Mouse (Mus musculus) hindbrain, embryonic 10.5 days (tissue): Measurements from ENCODE around the gene Zfp512b. TPM values are rescaled to one million over a fixed set of nuclear protein-coding genes. Genes with fewer than 3 reads are reported as not detected.
A peak's percentile ranks its signal among the peaks of the same experiment; 100 is the strongest.

Experiments
- DNase-seq: peaks from one replicate; pipeline ENCODE4 v3.0.0-alpha.2; 2017; ENCODE audit warnings: low spot score
- H3K27ac ChIP-seq: fragments of 300-500 bp; sonication (generic); 2 replicates; pipeline ENCODE4 v1.5.1; 2016; ENCODE audit warnings: mild to moderate bottlenecking, moderate library complexity
- H3K27me3 ChIP-seq: fragments of 300-500 bp; sonication (generic); 2 replicates; pipeline ENCODE4 v1.6.1; 2016; ENCODE audit warnings: mild to moderate bottlenecking; ENCODE audit not compliant: poor library complexity, insufficient read depth, severe bottlenecking
- H3K36me3 ChIP-seq: fragments of 300-500 bp; sonication (generic); 2 replicates; pipeline ENCODE4 v1.6.1; 2016; ENCODE audit warnings: mild to moderate bottlenecking, moderate library complexity
- H3K4me1 ChIP-seq: fragments of 300-500 bp; sonication (generic); replicated peaks from 2 replicates; pipeline ENCODE4 v1.6.1; 2016; ENCODE audit warnings: mild to moderate bottlenecking
- H3K4me3 ChIP-seq: fragments of 300-500 bp; sonication (generic); 2 replicates; pipeline ENCODE4 v1.5.1; 2016; ENCODE audit warnings: mild to moderate bottlenecking, moderate library complexity
- H3K9me3 ChIP-seq: fragments of 300-500 bp; sonication (generic); 2 replicates; pipeline ENCODE4 v1.6.1; 2016; ENCODE audit warnings: mild to moderate bottlenecking, moderate library complexity
- WGBS: fragments of 180-500 bp; shearing (Covaris S2); methylation state at CpG from one replicate; pipeline ENCODE4 v1.1.7; 2016; 5-methylcytosine and 5-hydroxymethylcytosine counted together
- polyA plus RNA-seq: library from polyadenylated mRNA; unstranded; fragments of >200 nt; fragmentation: Nextera tagmentation; extraction: Ambion mirVana; gene quantifications from 2 replicates; pipeline ENCODE4 v1.2.1, GENCODE M21; 2016

Zfp512b gene
- polyA plus RNA-seq, 1 experiment from 2014 or later = 45.4 TPM

DNA sequence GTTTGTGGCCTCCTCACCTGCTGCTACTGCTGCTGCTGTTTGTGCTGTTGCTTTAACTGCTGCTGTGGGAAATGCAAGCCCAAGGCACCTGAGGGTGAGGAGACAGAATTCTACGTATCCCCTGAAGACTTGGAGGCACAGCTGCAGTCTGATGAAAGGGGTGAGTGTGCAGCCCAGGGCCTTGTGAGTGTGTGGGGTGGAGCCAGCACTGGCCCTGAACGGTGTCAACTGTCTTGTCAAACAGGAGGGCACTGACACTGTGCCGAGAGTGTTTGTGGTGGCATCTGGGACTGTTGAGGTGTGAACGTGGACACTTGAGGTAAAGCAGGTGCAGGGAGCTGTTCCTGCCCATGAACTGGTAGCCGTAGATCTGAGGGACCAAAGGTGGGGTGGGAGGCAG, 43.9 kb downstream of the Zfp512b start:
- Histone ChIP-seq H3K4me1 (no peaks in the 10 kb centered on the region), H3K27ac (no peak overlapping the region), H3K4me3 (no peak overlapping the region), H3K9me3 (no peaks in the 10 kb centered on the region), H3K27me3 (no peaks in the 10 kb centered on the region), H3K36me3 (peaks cover 85% of the 10 kb centered on the region)
- DNase-seq = no peak
- WGBS = 96% methylated on average over 5 of the region's 5 CpGs

DNA sequence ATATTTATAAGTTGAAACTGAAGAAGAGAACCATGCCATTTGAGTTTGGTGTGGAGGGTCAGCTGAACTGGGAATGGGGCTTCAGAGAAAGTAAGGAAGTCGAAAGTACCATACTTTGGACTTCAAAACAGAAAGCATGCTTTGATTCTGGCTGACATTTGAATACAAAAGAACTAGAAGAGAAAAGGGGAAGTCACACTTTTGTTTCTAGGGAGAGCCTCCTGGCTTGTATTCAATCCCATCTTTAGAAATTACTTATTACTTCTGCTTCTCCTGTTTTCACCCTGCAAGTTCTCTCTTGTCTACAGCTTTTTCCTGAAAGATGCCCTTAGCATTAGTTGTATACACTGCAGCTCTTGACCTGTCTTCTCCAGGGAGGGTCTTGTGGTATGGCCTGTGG, 44.4 kb downstream of the Zfp512b start:
- no peak for DNase-seq
- peaks cover 80% of the 10 kb centered on the region for H3K36me3 ChIP-seq
- no peaks in the 10 kb centered on the region for H3K9me3 ChIP-seq
- no peak overlapping the region for H3K27ac ChIP-seq
- WGBS = 75% methylated on average over 1 of the region's 1 CpGs
- H3K4me1 ChIP-seq = no peaks in the 10 kb centered on the region
- no peaks in the 10 kb centered on the region for H3K27me3 ChIP-seq
- H3K4me3 ChIP-seq = no peak overlapping the region

DNA sequence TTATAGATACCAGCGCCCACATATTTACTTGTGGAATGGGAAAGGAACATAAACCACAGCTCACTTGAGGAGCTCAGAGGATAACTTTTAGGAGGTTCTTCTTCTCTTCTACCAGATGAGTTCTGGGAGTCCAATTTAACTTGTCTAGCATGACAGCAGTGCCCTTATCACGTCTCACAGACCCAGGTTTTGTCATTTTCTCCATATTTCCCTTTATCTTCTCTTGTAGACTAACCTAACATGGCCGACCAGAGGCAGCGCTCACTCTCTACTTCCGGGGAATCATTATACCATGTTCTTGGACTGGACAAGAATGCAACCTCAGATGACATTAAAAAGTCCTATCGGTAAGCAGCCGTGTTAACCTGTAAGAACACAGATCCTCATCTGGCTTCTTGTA, 46.5 kb downstream of the Zfp512b start:
- no peak for DNase-seq
- H3K27me3 ChIP-seq = no peaks in the 10 kb centered on the region
- H3K36me3 ChIP-seq = peaks cover 66% of the 10 kb centered on the region
- 95% methylated on average over 7 of the region's 7 CpGs for WGBS
- no peaks in the 10 kb centered on the region for H3K4me1 ChIP-seq
- H3K4me3 ChIP-seq = no peak overlapping the region
- H3K9me3 ChIP-seq = no peaks in the 10 kb centered on the region
- no peak overlapping the region for H3K27ac ChIP-seq

DNA sequence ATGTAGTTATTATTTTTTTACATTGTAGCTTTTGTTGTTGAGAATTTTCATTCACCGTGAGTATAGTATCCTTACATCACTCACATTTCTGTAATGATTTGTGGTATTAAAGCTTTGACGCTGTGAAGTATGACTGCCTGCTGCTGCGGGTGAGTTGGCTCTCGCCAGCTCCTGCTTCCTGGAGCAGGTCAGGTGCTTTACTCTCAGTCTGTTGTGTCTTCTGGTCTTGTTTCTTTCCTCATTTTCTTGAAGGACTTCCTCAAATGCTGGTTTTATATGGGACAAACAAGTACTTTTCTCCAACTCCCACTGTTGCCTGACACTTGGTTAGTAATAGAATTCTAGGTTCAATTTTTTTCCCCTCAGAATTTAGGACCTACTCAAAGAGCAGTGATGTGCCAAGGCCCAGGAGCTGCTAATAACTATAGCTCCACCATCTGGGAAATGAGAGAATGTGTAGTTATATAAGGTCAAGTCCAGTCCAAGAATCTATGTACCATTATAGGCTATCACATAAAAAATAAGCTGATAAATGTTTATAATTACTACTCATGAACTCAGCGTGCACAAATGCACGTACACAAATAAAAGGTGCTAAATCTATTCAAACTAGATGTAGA, 50.7 kb downstream of the Zfp512b start:
- H3K4me1 ChIP-seq = peaks cover 6% of the 10 kb centered on the region
- no peaks in the 10 kb centered on the region for H3K27me3 ChIP-seq
- WGBS = 93% methylated on average over 6 of the region's 6 CpGs
- H3K36me3 ChIP-seq = peaks cover 33% of the 10 kb centered on the region
- DNase-seq = no peak
- no peak overlapping the region for H3K4me3 ChIP-seq
- no peaks in the 10 kb centered on the region for H3K9me3 ChIP-seq
- H3K27ac ChIP-seq = no peak overlapping the region

DNA sequence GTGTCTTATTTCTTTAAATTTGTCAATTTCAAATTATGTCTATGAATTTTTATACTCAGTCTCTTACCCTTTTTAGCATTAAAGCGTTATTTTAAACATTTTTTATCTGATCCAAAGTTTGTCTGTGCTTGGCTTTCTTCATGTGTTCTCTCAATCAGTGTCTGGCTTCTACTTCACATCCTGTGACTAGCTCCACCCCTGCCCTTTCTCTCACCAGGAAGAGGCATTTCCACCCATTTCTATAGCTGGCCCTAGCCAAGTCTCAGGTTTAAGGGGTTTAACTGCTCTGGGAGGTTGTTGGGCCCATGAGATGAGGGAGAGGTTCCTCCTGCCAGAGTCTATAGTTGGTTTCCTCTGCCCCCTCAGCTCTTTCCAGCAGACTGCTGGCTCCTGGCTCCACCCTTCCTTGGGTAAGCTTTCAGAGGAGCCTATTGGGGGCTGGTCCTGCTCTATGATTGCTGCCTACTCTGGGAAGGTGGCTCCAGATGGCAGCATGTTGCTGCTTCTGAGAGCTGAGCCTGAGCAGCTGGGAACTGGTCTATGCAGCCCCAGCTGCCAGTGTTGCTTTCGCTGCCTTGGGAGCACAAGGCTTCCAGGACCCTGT, 55.1 kb downstream of the Zfp512b start:
- H3K27me3 ChIP-seq = no peaks in the 10 kb centered on the region
- DNase-seq = peak; percentile 20
- H3K36me3 ChIP-seq = peaks cover 20% of the 10 kb centered on the region
- no peak overlapping the region for H3K4me3 ChIP-seq
- H3K9me3 ChIP-seq = no peaks in the 10 kb centered on the region
- peaks cover 6% of the 10 kb centered on the region for H3K4me1 ChIP-seq
- peak overlapping the region; percentile 3; the same call in 1 of the 2 replicates for H3K27ac ChIP-seq
- 91% methylated on average over 2 of the region's 2 CpGs for WGBS

DNA sequence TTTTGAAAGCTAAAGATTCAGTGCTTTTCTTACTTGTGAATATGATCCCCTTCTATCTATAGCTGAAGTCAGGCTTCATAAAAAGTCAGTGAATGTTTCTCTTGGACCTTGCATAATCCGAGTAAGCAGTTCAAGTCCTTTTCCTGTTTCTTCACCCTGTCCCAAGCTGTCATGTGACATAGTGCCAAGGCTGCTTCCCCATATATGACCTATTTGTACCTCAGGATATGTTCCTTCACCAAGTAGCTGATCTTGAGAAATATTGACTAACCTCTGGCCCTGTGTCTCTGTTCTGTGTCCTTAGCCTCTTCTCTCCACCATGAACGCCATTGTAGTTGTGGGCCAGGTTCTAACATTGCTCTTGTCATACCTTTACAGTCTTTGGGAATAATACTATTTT, 56.2 kb downstream of the Zfp512b start:
- Histone ChIP-seq H3K27me3 (no peaks in the 10 kb centered on the region), H3K36me3 (peaks cover 25% of the 10 kb centered on the region), H3K27ac (no peak overlapping the region), H3K4me3 (no peak overlapping the region), H3K9me3 (0 out of 2 replicates have a peak, but pooled peaks cover 3% of the 10 kb centered on the region), H3K4me1 (peaks cover 6% of the 10 kb centered on the region)
- DNase-seq = no peak
- WGBS = 90% methylated on average over 2 of the region's 2 CpGs

DNA sequence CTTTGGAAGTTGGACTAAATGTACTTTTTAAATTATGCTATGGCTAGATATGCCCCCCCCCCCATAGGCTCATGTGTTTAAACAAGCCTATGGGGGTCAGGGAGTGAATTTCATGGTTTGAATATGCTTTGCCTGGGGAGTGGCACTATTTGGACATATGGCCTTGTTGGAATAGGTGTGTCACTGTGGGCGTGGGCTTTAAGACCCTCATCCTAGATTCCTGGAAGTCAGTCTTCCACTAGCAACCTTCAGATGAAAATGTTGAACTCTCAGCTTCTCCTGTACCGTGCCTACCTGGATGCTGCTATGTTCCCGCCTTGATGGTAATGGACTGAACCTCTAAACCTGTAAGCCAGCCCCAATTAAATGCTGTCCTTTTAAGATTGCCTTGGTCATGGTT, 60.0 kb downstream of the Zfp512b start:
- WGBS = 95% methylated on average over 3 of the region's 3 CpGs
- Histone ChIP-seq H3K27me3 (no peaks in the 10 kb centered on the region), H3K9me3 (peaks cover 10% of the 10 kb centered on the region; the same call in 1 of the 2 replicates), H3K4me1 (peaks cover 2% of the 10 kb centered on the region), H3K4me3 (no peak overlapping the region), H3K36me3 (peaks cover 53% of the 10 kb centered on the region), H3K27ac (no peak overlapping the region)
- no peak for DNase-seq

Other genes with a start within 250 kb of the Zfp512b start
- gene Zgpat, start 227.9 kb downstream of the Zfp512b start, polyA plus RNA-seq = 45.4 and 53.0 TPM in 2 replicates
- 75.3 and 75.4 TPM in 2 replicates for gene Arfrp1, start 227.4 kb downstream of the Zfp512b start, polyA plus RNA-seq
- 29.5 and 29.7 TPM in 2 replicates for gene Lime1, start 212.7 kb downstream of the Zfp512b start, polyA plus RNA-seq
- gene Zbtb46, start 133.4 kb downstream of the Zfp512b start, polyA plus RNA-seq = 18.6 and 22.2 TPM in 2 replicates
- gene Abhd16b, start 99.6 kb downstream of the Zfp512b start, polyA plus RNA-seq = 0.08 TPM in 1 of 2 replicates, not detected in the other
- 161 and 169 TPM in 2 replicates for gene Tpd52l2, start 95.7 kb downstream of the Zfp512b start, polyA plus RNA-seq
- 101 and 108 TPM in 2 replicates for gene Dnajc5, start 72.3 kb downstream of the Zfp512b start, polyA plus RNA-seq
- 52.9 and 56.8 TPM in 2 replicates for gene Uckl1, start 7.9 kb downstream of the Zfp512b start, polyA plus RNA-seq
- gene Prpf6, start 935 bp downstream of the Zfp512b start, polyA plus RNA-seq = 65.0 and 77.1 TPM in 2 replicates
- gene Samd10, start 6.4 kb upstream of the Zfp512b start, polyA plus RNA-seq = 36.1 and 72.6 TPM in 2 replicates
- not detected in 2 replicates for gene Gm29797, start 64.2 kb upstream of the Zfp512b start, polyA plus RNA-seq
- gene Sox18, start 78.8 kb upstream of the Zfp512b start, polyA plus RNA-seq = 21.4 and 21.7 TPM in 2 replicates
- 14.4 and 17.7 TPM in 2 replicates for gene Tcea2, start 87.5 kb upstream of the Zfp512b start, polyA plus RNA-seq
- gene Rgs19, start 101.2 kb upstream of the Zfp512b start, polyA plus RNA-seq = 69.1 and 79.2 TPM in 2 replicates
- not detected in 2 replicates for gene Lkaaear1, start 105.6 kb upstream of the Zfp512b start, polyA plus RNA-seq
- gene Oprl1, start 122.2 kb upstream of the Zfp512b start, polyA plus RNA-seq = 5.6 and 17.3 TPM in 2 replicates
- 18.3 and 33.0 TPM in 2 replicates for gene Myt1, start 170.5 kb upstream of the Zfp512b start, polyA plus RNA-seq
- 21.8 and 24.5 TPM in 2 replicates for gene Pcmtd2, start 245.1 kb upstream of the Zfp512b start, polyA plus RNA-seq